Mouse (Mus musculus): ENCODE measurements around the gene Snx29.

GRCm38 (mm10) chr16:11694386-11694785, 371.7 kb downstream of the Snx29 start:
- TF ChIP-seq CTCF (IDR thresholded peaks at IDR 0.05; ENCODE audit: borderline replicate concordance, control insufficient read depth, extremely low read depth, insufficient read depth, low read length, poor library complexity) (no peak), POLR2A (IDR thresholded peaks at IDR 0.05; ENCODE audit: control insufficient read depth, extremely low read depth, insufficient read depth, low read length, poor library complexity) (no peak)
